Mouse (Mus musculus) cortical plate, adult 2 months (tissue): ENCODE measurements around the gene Ak8. TPM values are rescaled to one million over a fixed set of nuclear protein-coding genes. Genes with fewer than 3 reads are reported as not detected.

Source experiments
- H3K27ac ChIP-seq: fragments of 200-500 bp; 2 replicates; pipeline ENCODE4 v1.5.1; 2012; ENCODE audit warnings: low read length, control low read depth, inconsistent platforms; ENCODE audit not compliant: insufficient read depth
- H3K4me1 ChIP-seq: fragments of 200-500 bp; 2 replicates; pipeline ENCODE4 v1.6.1; 2011; ENCODE audit warnings: low read length; ENCODE audit not compliant: control insufficient read depth, insufficient read depth
- H3K4me3 ChIP-seq: fragments of 200-500 bp; 2 replicates; pipeline ENCODE4 v1.5.1; 2011; ENCODE audit warnings: mild to moderate bottlenecking, low read length, control low read depth; ENCODE audit not compliant: insufficient read depth
- CTCF ChIP-seq: fragments of 200-500 bp; IDR thresholded peaks from 2 replicates; pipeline ENCODE4 v1.5.1; 2011; ENCODE audit warnings: mild to moderate bottlenecking, control low read depth, low read length; ENCODE audit not compliant: insufficient read depth; ENCODE audit errors: extremely low read depth
- POLR2A ChIP-seq: fragments of 200-500 bp; IDR thresholded peaks from 2 replicates; pipeline ENCODE4 v1.6.1; 2011; ENCODE audit warnings: mild to moderate bottlenecking, low read length, control low read depth; ENCODE audit not compliant: insufficient read depth; ENCODE audit errors: extremely low read depth
- polyA plus RNA-seq: library from polyadenylated mRNA; depleted of rRNA; stranded (reverse); fragments of >200 nt; gene quantifications from 2 replicates; pipeline ENCODE4 v1.2.3, GENCODE M21; 2012

The Ak8 gene
- polyA plus RNA-seq, 1 experiment: 2.2 TPM

DNA sequence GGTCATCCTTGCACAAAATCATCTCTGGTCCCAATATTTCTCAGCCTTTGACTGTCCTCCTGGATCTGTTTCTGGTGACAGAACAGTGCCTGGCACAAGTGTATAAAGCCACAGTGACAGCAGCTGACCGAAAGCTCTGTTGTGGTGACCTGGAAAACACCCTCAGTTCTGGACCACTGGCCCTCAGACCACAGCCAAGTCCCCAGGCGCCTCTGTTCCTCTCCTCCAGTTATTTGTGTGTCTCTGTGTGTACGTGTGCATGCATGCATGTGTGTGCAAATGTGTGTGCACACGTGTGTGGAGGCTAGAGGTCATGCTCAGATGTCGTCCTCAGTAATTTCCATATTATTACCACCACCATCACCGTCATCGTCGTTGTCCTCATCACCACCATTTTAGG is 22.5 kb downstream of the Ak8 start:
- TF ChIP-seq CTCF: no peak
- no peak for TF ChIP-seq POLR2A
- H3K4me1 ChIP-seq: no peaks in the 10 kb centered on the region
- H3K4me3 ChIP-seq: no peak overlapping the region
- no peak overlapping the region for H3K27ac ChIP-seq

DNA sequence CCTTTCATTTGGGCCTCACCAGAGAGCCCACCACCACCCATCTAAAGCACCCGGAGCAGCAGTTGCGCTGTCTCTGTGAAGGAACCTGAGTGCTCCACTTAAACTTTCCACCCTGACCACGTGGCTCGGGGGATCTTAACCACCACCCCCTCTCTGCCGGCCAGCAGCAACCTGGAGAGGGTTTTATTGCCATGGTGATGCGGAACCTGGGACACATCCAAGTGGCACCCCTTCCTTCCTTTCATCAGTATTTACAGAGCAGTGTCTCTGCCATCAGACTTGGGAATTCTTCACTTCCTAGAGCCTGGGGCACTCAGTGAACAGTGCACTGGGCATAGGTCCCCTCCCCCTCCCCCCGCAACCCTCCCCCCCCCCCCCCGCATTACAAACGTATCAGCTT is 23.9 kb downstream of the Ak8 start:
- Histone ChIP-seq H3K4me3 (no peak overlapping the region), H3K4me1 (no peaks in the 10 kb centered on the region), H3K27ac (no peak overlapping the region)
- TF ChIP-seq POLR2A: no peak
- no peak for TF ChIP-seq CTCF

DNA sequence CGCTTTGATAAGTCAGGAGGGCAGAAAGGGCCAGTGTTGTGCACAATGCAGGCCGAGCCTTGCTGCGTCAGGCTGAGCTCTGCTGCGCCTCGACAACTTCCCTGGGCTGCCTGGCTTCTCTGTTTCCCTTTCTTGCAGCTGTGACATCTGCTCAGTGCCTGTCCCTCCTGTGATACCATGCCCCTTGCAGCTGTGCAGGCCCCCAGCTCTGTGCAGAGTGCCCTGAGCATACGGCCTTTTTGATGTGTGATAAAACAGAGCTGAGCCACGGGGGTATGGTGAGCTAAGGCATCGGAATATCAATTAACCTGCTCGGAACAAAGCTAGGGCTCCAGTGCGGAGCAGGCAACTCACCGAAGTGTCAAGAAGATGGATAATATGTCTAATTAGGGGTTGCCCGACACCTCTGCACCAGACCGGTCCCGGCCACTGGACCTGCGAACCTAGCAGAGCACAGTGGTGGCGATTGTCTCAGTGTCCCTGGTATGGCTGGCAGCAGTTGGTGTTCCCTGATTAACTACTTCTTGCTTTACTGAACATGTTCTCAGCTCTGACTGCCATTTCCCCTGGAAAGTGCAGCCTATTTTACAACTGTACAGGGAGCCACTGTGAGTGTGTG is 27.9 kb downstream of the Ak8 start:
- Histone ChIP-seq H3K4me1 (no peaks in the 10 kb centered on the region), H3K4me3 (no peak overlapping the region), H3K27ac (no peak overlapping the region)
- no peak for TF ChIP-seq CTCF
- TF ChIP-seq POLR2A: no peak

- H3K27ac ChIP-seq: no peak overlapping the region
- H3K4me1 ChIP-seq: no peaks in the 10 kb centered on the region
- TF ChIP-seq CTCF (no peak), POLR2A (no peak)
- no peak overlapping the region for H3K4me3 ChIP-seq
Observed at GRCm38 (mm10) chr2:28730676-28731075, 30.7 kb downstream of the Ak8 start.

DNA sequence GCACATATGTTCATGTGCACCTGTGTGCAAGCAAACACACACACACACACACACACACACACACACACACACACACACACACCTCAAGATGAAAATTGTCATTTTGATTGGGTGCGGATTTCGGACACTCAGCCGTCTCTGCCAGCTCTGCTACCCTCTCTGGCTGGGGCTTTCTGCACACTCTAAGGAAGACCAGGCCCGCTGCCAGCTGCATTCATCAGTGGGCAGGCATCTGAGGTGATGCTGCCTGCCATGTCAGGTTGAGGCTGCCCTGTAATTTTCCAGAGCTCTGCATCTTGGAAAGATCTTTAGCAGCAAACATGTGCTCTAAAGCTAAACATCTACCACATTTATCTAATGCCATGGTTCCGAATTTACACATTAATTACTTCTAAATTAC is 37.1 kb downstream of the Ak8 start:
- Histone ChIP-seq H3K4me1 (no peaks in the 10 kb centered on the region), H3K27ac (no peak overlapping the region), H3K4me3 (no peak overlapping the region)
- TF ChIP-seq POLR2A (no peak), CTCF (no peak)

DNA sequence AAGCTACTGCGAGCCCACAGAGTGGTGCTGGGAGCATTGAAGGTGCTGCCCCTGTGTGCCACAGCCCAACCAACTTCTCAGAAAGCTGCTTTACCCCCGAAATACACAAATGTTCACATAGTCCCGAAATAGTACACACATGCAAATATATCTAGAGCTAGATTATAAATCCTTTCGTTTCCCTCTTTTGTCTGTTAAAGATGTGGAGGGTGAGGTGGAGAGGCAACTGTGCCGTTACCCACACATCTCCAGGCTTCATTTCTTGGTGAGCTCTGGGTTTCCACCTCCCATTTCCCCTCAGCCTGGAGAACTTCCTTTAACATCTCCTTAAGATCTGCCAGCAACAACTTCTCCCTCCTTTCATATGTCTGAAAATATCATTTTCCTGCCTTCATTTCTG is 40.2 kb downstream of the Ak8 start:
- Histone ChIP-seq H3K4me3 (no peak overlapping the region), H3K27ac (no peak overlapping the region), H3K4me1 (no peaks in the 10 kb centered on the region)
- TF ChIP-seq CTCF (no peak), POLR2A (no peak)

DNA sequence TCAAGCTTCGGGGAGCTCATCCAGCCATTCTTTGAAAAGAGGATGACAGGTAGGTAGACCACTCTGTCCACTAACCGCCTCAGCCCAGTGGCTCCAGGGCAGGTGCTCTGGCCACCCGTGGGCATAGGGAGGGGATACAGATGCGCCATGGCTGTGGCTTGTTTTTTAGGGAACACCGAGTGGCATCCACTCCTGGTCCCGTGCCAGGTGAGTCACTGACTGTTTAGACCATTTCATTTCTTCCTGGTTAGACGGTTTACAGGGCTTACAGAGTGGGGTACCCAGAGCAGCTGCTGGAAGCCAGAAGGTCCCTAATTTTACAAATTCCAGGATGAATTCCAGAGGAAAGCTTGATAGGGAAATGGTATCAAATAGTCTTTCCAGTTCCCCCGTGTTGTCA is 42.7 kb downstream of the Ak8 start:
- Histone ChIP-seq H3K27ac (no peak overlapping the region), H3K4me1 (no peaks in the 10 kb centered on the region), H3K4me3 (no peak overlapping the region)
- TF ChIP-seq POLR2A (no peak), CTCF (no peak)

DNA sequence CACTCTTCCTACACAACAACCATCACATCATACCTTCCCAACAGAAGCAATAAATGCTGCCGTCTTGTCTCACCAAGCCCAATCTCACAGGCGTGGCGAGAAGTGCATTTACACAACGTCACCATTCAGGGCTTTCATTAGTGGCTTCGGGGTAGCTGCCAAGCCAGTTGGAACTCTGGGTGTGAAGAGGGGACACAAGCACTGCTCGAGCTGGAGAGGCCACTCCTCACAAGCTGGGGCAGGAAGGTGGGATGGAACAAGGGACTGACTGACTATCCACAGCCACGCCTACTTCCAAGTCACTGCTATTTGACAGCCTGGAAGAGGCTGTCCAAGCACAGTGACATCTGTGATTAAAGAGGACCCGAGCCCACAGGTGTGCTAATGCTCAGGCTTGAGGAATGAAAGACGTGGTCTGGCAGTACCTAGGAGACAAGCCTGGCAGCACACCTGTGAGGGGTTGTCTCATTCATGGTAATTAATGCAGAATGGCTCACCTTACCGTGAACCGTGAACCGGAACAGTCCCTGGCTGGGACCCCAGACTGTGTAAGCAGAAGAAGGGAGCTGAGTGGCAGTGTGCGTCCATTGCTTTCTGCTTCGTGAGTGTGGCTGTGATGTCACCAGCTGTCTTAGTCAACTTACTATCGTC is 46.8 kb downstream of the Ak8 start:
- TF ChIP-seq CTCF (no peak), POLR2A (no peak)
- H3K27ac ChIP-seq: no peak overlapping the region
- H3K4me3 ChIP-seq: no peak overlapping the region
- H3K4me1 ChIP-seq: no peaks in the 10 kb centered on the region

DNA sequence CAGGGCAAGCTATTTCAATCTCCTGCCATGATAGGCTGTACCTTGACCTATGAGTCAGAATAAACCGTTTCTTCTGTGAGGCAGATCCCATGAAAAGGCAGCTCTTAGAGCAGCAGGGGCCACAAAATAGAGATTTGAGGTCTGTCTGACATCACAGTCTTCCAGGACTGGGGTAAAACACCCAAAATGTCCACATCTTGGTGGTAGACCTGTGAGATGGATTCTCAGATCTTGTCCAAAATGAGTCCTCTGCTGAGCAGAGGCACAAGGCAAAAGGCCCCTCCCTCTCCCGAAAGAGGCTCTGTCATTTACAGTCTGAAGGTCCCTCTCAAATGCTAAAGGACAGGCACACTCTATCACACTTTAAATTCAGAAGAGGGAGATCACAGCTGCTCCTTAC is 47.7 kb downstream of the Ak8 start:
- Histone ChIP-seq H3K27ac (no peak overlapping the region), H3K4me1 (no peaks in the 10 kb centered on the region), H3K4me3 (no peak overlapping the region)
- TF ChIP-seq POLR2A (no peak), CTCF (no peak)

- no peak overlapping the region for H3K27ac ChIP-seq
- no peak for TF ChIP-seq CTCF
- TF ChIP-seq POLR2A: no peak
- no peak overlapping the region for H3K4me3 ChIP-seq
- no peaks in the 10 kb centered on the region for H3K4me1 ChIP-seq
Observed at GRCm38 (mm10) chr2:28751186-28751585, 51.2 kb downstream of the Ak8 start.

GRCm38 (mm10) chr2:28751658-28752057 is 51.7 kb downstream of the Ak8 start:
- no peak overlapping the region for H3K27ac ChIP-seq
- no peak overlapping the region for H3K4me3 ChIP-seq
- no peak for TF ChIP-seq CTCF
- no peak for TF ChIP-seq POLR2A
- no peaks in the 10 kb centered on the region for H3K4me1 ChIP-seq
